Mouse (Mus musculus) kidney, adult 2 months (tissue): ENCODE results near the gene Wdr82. TPM values are rescaled to one million over a fixed set of nuclear protein-coding genes. Genes with fewer than 3 reads are reported as not detected.

Experiments
- DNase-seq: peaks from one replicate; pipeline ENCODE4 v3.0.0; 2021
- H3K27ac ChIP-seq: fragments of 200-500 bp; 2 replicates; pipeline ENCODE4 v1.5.1; 2012; ENCODE audit warnings: low read depth, low read length, control low read depth, inconsistent platforms; ENCODE audit not compliant: insufficient read depth
- H3K27me3 ChIP-seq: fragments of 200-500 bp; replicated peaks from 2 replicates; pipeline ENCODE4 v1.6.1; 2012; ENCODE audit warnings: mild to moderate bottlenecking, moderate library complexity, low read length, inconsistent platforms; ENCODE audit not compliant: control insufficient read depth, insufficient read depth
- H3K36me3 ChIP-seq: fragments of 200-500 bp; 2 replicates; pipeline ENCODE4 v1.6.1; 2012; ENCODE audit warnings: mild to moderate bottlenecking, moderate library complexity, low read length, inconsistent platforms; ENCODE audit not compliant: control insufficient read depth, insufficient read depth
- H3K4me1 ChIP-seq: fragments of 200-500 bp; 2 replicates; pipeline ENCODE4 v1.6.1; 2011; ENCODE audit warnings: low read length; ENCODE audit not compliant: control insufficient read depth, insufficient read depth
- H3K4me3 ChIP-seq: fragments of 200-500 bp; 2 replicates; pipeline ENCODE4 v1.5.1; 2011; ENCODE audit warnings: mild to moderate bottlenecking, low read depth, low read length, control low read depth; ENCODE audit not compliant: insufficient read depth
- CTCF ChIP-seq: fragments of 200-500 bp; conservative IDR thresholded peaks from 2 replicates; pipeline ENCODE4 v1.5.1; 2011; ENCODE audit warnings: low read depth, mild to moderate bottlenecking, control low read depth, low read length, moderate library complexity, mixed read lengths; ENCODE audit not compliant: insufficient read depth, insufficient read length
- POLR2A ChIP-seq: fragments of 200-500 bp; IDR thresholded peaks from one replicate; pipeline ENCODE4 v1.6.1; 2011; ENCODE audit warnings: low read depth, low read length, control low read depth
- WGBS: fragments of 180-500 bp; shearing (Covaris S2); methylation state at CpG from one replicate; pipeline ENCODE4 v1.1.7; 2018; 5-methylcytosine and 5-hydroxymethylcytosine counted together
- polyA plus RNA-seq: library from polyadenylated mRNA; depleted of rRNA; stranded (reverse); fragments of >200 nt; gene quantifications from 2 replicates; pipeline ENCODE4 v1.2.3, GENCODE M21; 2012; rRNA removed

Wdr82 gene
- polyA plus RNA-seq, 1 experiment = 38.9 TPM

- H3K27ac ChIP-seq = peak overlapping the region; percentile 70
- no peaks in the 10 kb centered on the region for H3K27me3 ChIP-seq
- peaks cover 32% of the 10 kb centered on the region for H3K4me1 ChIP-seq
- 46% methylated on average over 8 of the region's 8 CpGs for WGBS
- H3K36me3 ChIP-seq = peaks cover 13% of the 10 kb centered on the region
- TF ChIP-seq CTCF (no peak), POLR2A (no peak)
- DNase-seq = no peak
- no peak overlapping the region for H3K4me3 ChIP-seq
Observed at GRCm38 (mm10) chr9:106237401-106237800, 66.7 kb downstream of the Wdr82 start.

- TF ChIP-seq POLR2A (no peak), CTCF (no peak)
- Histone ChIP-seq H3K36me3 (peaks cover 13% of the 10 kb centered on the region), H3K27me3 (no peaks in the 10 kb centered on the region), H3K4me1 (peaks cover 37% of the 10 kb centered on the region), H3K27ac (peak overlapping the region; percentile 70), H3K4me3 (no peak overlapping the region)
- DNase-seq = no peak
- 85% methylated on average over 10 of the region's 10 CpGs for WGBS
Observed at GRCm38 (mm10) chr9:106237878-106238277, 67.2 kb downstream of the Wdr82 start.

Other genes starting within 250 kb of the Wdr82 start
- gene Col6a5, start 210.3 kb upstream of the Wdr82 start, polyA plus RNA-seq = 0.23 and 0.34 TPM in 2 replicates
- 0.59 and 0.62 TPM in 2 replicates for gene Col6a4, start 74.1 kb upstream of the Wdr82 start, polyA plus RNA-seq
- 168 and 212 TPM in 2 replicates for gene Glyctk, start 12.8 kb upstream of the Wdr82 start, polyA plus RNA-seq
- gene Ppm1m, start 28.8 kb downstream of the Wdr82 start, polyA plus RNA-seq = 28.5 and 32.6 TPM in 2 replicates
- 24.4 and 29.7 TPM in 2 replicates for gene Twf2, start 32.2 kb downstream of the Wdr82 start, polyA plus RNA-seq
- 2.0 and 4.2 TPM in 2 replicates for gene Tlr9, start 51.7 kb downstream of the Wdr82 start, polyA plus RNA-seq
- 315 and 343 TPM in 2 replicates for gene Alas1, start 77.7 kb downstream of the Wdr82 start, polyA plus RNA-seq
- 5.8 and 6.1 TPM in 2 replicates for gene Poc1a, start 110.1 kb downstream of the Wdr82 start, polyA plus RNA-seq
- gene Dusp7, start 197.7 kb downstream of the Wdr82 start, polyA plus RNA-seq = 38.8 and 44.1 TPM in 2 replicates